Mouse (Mus musculus) neutrophil, adult 83 days (primary cell): Measurements from ENCODE around the gene Sgo2b. TPM values are rescaled to one million over a fixed set of nuclear protein-coding genes. Genes with fewer than 3 reads are reported as not detected.

ENCODE experiments used
- total RNA-seq, 2 experiments: library from RNA; stranded (reverse); gene quantifications; one replicate each; pipeline ENCODE4 v1.2.4; 2023

Sgo2b gene
- not detected for total RNA-seq

GRCm38 (mm10) chr8:63951626-63952377 lies at the start of gene Sgo2b:
TSS of gene Sgo2b (minus strand) at chr8:63952248.

